Mouse (Mus musculus) mature B cell (primary cell): ENCODE measurements around the gene Fth1.

Source experiments
- in situ Hi-C: fragments of 300-500 bp; cut with MboI; formaldehyde crosslinking; loops from 2 replicates; pipeline ENCODE4 v1.14.3; 2019

Fth1 gene

DNA sequence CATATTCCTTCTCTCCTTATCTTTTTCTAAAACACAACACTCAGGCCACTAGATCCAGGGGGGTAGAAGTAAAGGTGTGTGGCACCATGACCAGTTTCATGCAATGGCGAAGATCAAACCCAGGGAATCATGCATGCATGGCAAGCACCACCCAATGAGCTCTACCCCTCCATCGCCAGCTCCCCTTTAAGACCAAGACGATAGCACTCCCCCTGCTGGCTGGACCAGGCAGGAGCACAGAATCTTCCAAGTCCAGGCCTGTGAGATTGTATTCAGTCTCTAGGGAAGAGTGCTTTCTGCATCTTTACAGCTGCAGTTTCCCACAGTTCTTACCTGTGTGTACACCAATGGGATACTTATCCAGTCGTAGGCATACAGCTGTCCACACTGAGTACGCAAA lies 10.9 kb downstream of the Fth1 start:
- in situ Hi-C loops: loop anchor here (5.0 kb wide), 2 partner anchors 41 to 74 kb away; no protein-coding TSS in a partner anchor

DNA sequence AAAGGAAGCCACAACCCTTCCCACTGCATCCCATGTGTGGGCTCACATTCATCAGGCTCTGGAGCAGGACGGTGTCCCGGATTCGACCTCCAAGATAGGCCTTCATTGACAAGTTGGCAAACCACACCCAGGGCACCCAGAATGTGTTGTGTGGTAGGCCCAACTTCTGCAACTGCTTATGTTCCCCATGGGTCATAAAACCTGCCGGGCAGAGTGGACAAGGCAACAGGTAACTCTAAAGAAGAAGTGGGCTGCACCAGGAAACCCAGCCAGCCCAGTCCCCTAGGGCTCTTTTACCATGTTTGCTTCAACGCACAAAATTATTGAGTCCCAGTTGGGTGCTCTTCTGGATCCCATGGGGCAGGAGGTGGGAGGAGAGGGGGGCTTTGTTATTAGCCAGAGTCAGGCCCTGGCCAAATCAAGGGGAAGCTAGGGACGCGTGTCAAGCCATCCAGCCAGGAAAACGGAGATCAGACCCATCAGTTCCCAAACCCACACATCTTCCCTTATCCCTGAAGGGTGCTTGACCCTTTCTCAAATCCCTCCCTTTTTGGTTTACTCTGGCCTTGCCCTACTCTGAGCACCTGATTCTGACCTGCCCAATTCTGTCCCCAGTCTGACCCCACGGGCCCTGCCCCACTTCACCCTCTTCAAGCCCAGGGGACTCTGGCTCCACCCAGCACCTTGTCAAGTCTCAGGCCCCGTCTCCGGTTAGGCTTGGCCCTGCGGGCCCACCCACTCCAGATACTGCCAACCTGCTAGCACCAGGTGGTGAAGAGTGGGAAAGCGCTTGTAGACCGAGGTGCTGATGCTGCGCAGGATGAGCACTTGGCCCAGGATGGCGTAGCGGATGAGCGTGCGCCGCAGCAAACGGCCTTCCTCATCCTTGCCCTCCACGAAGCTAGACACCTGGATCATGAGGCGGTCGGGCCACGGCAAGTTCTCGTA lies 11.9 kb downstream of the Fth1 start:
- in situ Hi-C loops: loop anchor here (5.0 kb wide), 2 partner anchors 40 to 75 kb away; no protein-coding TSS in a partner anchor

DNA sequence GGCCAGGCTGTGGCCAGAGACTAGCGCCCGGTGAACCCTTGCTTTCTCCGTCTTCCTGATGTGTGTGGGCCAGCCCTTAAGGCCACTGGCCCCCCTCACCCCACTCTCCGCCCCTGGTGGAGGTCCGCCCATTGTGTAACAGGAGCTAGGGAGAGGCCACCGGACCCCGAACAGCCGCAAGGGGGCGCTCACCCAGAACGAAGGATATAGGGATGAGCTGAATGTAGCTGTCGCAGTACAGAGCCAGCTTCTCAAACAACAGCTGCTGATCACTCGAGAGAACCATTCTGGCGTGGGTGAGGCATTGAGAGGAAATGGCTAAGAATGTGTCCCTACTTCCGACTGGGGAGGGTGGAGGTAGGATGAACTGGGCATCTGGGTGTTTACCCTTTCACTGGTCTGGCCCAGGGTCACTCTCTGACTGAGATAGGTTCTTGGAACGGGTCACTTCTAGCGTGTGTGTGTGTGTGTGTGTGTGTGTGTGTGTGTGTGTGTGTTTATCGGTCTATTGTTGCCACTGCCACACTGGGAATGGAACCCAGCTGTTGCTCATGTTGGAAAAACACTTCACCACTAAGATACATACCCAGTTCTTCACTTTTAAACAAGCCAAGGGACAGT lies 12.7 kb downstream of the Fth1 start:
- in situ Hi-C loops: loop anchor here (5.0 kb wide), 2 partner anchors 39 to 76 kb away; no protein-coding TSS in a partner anchor

DNA sequence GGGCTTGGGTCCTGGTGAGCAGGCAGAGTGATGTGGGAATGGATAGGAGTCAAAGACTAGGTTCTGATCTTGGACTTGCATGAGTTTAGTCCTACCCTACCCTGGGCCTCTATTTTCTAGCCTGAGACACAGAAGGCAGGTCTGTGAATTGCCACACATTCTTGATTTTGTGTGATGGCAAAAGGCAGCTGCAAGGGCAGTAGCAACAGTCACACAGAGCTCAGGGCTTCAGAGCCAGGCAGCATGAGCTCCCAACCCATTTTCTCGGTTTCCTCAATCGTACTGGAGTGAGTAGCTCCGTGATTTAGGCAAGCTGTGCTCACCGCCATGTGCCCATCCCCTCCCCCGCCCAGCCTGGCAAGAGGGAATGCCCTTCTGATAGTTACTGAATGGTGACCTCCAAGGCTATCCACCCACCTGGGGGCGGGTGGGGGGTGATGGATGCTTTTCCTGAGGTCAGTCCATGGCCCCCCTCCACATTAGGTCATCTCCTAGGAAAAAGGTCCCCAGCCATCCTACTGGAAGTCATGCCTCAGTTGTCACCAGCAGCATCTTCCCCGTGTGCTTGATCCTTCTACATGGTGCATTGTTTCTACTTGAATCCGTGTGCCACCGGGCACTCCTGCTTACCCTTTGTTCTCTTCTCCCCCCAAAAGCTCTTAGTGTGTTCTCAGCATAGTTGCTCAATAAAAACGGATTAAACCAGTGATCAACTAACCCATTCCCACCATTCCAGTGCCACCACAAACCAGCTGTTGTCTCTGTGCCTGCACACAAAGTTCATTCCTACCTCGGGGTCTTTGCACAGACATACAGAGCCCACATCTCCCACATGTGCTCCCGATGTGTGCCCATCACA lies 17.0 kb downstream of the Fth1 start:
- in situ Hi-C loops: no loop called here

DNA sequence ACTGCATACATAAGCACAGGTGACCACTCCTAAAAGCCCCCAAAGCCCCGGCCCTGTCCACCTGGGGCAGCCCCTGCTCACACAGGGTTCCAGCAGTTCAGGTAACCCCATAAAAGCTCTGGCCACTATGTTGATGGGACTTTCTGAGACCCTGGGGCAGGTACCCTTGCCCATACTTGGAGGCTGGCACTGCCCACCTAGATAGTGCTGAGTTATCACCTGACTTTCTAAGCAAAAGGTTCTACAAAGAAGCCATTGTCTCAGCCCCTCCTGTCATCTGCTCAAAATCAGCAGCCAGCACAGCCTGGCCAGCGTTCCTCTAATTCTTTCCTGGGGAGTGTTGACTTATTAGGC lies 17.6 kb downstream of the Fth1 start:
- in situ Hi-C loops: no loop called here

DNA sequence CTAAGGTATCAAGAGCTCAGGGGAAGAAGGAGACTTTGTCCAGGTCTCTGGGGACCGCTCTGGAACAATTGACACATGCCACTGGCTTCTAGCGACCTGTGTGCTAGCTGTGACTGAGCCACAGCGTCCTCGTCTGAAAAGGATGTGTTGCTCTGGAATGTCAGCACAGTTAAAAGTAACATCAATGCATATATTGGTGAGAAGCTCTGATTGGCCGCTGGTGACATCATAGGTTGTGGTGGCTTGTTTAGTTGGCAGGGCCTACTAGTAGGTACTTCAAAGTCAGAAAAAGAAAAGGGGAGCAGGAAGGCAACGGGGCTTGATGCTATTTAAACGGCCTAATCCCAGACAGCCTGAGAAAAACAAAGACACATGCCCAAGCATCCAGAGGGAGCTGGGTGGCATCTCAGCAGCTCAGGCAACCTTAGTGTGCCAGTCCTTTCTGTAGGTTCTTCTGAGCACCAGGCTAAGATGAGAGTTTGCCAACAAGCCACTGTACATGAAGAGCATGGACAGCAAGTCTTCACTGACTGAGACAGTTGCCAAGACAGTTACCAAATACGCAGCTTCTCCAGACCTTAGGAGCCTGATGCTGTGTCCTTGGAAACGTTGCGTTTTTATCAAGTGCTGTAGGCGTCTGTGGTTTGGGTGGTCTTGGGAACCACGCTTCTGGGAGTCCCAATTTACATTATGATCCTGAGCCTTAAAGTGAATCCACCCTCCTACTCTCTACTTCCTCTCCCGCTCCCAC lies 18.5 kb downstream of the Fth1 start:
- in situ Hi-C loops: no loop called here

DNA sequence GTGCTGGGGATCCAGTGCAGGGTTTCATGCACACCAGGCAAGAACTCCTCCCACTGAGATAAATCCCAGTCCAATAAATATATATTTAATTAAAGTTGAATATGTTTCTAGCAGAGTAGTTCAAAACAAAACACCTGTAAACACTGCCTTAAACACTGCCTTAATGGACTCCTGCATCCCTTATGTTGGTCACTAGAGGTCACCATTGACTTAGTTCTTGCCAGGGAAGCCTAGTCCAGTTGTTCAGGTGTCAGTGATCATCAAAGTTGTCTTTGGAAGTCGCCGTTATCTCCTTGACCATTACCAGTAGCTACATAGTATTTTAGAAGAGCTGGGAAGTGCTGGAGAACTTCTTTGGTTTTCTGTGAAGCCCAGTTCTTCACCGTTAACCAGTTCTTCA lies 19.9 kb downstream of the Fth1 start:
- in situ Hi-C loops: loop anchor here (25.0 kb wide), 1 partner anchor 187 kb away; the partner anchor contains the start of gene Fads1

DNA sequence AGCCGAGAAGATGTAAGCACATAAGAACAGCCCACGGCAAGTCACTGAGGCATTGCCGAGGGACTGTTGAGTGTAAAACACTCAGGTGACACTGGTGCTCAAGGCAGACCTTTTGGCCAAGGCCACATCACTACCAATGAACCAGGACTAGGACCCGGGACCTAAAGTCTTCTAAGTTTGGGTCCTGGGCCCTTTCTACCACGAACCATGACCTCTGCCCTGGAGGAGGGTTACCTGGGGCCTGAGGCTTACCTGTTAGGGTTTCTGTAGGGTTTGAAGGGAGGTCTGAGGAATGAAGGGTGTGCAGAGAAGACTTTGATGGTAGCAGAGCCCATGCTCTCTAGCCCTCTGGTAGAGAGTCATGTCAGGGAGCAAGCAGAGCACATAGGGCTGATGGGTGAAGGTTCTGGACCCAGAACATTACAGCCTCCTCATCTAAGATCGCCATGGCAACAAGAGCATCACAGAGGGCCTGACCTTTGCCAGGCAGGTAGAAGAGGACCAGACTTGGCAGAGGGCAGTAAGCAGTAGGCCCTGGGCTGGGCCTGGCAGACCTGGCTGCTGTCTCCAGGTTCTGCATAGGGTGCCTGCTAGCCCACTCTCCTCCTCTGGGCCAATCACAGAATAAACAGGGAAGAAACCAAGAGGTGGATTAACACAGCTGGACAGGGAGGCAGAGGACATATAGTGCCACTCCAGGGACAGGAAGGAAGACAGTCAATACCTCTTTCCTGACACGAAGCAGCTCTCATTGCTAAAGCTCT lies 21.0 kb downstream of the Fth1 start, which contains the start of the genes Best1 and Rab3il1:
Best1 (minus strand) TSS at position 428 of the 764 bp plus-strand sequence.
Rab3il1 (plus strand) TSS at position 464 of the 764 bp plus-strand sequence.
- in situ Hi-C loops: loop anchor here (25.0 kb wide), 1 partner anchor 186 kb away; the partner anchor contains the start of gene Fads1

DNA sequence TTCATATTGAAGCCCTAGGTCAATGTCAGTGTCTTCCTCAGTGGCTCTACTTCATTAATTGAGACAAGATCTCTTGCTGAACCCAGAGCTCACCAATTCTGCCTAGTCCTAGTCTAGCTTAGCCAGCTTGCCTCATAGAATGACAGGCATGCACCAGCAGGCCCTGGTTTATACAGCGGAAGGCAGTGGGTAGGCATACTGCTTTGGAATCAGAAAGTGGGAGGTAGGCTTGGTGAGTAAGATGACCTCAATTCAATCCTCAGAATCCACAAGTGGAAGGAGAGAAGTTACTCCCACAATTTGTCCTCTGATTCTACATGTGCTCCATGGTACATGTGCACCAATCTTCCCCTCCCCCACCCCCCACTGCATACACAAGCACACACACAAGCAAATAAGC lies 23.3 kb downstream of the Fth1 start:
- in situ Hi-C loops: loop anchor here (25.0 kb wide), 1 partner anchor 184 kb away; the partner anchor contains the start of gene Fads1

DNA sequence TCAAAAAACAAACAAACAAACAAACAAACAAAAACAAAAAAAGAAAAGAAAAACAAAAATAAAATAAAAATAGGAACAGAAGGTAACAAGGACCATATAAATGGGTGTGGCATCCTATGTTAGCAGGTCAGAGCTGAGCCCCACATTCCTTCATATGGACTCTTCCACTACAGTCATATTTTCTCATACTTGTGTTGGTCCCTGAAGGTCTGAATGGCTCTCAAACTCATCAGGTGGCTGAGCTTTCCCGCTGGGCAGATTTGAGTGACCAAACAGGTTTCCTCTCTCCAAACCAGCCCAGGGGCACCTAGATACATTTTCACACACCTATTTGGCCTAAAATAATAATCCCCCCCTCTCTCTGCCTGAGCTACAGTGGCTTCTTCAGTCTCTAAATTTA lies 31.0 kb downstream of the Fth1 start:
- in situ Hi-C loops: loop anchor here (25.0 kb wide), 1 partner anchor 176 kb away; the partner anchor contains the start of gene Fads1

DNA sequence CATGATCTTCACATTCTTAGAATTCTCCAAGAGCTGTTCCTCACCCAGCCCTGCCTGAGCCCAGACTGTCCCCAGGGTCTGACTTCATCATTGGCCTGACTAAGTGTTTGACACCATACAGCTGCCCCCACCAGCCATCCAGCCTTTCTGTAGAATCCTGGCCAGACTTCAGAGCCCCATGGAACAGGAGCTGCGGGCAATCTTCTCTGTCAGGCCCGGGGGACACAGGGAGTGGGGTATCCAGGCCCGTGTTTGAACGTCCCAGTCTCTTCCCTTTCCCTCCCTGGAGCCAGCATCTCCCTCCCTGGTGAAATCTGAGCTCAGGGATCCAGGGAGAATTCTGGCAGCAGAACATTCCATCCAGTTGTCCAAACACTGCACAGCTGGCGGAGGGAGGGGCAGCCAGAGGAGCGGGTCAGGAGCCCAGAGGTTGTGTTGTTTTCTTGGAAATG lies 32.5 kb downstream of the Fth1 start:
- in situ Hi-C loops: loop anchor here (25.0 kb wide), 1 partner anchor 174 kb away; the partner anchor contains the start of gene Fads1

DNA sequence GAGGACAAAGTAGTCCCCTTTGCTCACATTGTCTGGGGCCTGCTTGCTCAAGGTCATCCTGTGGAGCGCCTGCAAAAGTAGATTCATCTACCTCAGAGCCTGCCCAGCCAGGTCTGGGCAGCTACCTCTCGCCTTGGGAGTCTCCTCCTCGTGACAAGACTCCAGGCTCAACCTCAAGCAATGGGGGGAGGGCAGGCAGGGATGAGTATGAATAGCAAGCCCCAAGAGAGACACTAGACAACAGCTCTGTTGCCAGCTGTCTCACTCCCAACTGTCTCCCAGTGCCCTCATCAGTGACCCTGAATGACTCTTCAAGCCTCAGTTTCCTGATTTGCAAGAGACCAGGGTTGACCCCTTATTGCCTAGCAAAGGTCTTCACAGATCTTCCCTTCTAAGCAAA lies 33.0 kb downstream of the Fth1 start:
- in situ Hi-C loops: loop anchor here (25.0 kb wide), 1 partner anchor 174 kb away; the partner anchor contains the start of gene Fads1

DNA sequence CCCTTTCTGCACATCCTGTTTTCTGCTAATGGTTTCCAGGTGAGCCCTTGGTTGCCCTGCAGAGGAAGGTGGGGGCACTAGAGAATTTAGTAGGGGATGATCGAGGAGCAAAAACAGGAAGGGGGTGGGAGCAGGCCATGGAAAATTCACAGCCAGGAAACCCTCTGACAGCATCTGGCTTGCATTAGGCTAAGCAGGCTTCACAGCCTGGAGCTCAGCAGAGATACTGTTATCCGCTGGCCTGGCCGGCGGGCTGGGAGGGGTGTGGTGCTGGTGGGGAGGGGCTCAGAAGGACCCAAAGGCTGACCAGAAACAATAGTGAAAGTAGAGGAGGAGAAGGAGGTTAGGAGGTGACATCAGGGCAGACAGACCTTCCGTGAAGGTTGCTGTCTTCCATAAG lies 33.5 kb downstream of the Fth1 start:
- in situ Hi-C loops: loop anchor here (25.0 kb wide), 1 partner anchor 173 kb away; the partner anchor contains the start of gene Fads1

DNA sequence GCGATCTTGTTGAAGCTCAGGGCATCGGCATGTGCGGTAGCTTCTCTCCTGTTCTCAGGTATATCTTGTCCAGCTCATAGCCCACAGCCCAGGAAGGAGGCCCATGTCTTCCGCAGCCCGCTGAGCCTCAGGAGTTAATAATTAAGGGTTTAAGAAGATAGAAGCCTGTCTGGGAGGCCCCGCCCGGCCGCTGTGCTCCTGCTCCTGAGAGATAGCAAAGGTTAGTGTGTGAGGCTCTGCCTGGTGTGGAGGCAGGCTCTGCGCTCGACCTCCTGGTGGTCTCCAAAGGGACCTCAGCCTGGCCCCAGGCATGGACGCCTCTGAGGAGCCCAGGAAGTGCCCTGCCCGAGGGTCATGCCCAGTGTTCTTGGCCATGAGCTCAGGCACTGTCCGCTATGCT lies 34.4 kb downstream of the Fth1 start:
- in situ Hi-C loops: loop anchor here (25.0 kb wide), 1 partner anchor 172 kb away; the partner anchor contains the start of gene Fads1

DNA sequence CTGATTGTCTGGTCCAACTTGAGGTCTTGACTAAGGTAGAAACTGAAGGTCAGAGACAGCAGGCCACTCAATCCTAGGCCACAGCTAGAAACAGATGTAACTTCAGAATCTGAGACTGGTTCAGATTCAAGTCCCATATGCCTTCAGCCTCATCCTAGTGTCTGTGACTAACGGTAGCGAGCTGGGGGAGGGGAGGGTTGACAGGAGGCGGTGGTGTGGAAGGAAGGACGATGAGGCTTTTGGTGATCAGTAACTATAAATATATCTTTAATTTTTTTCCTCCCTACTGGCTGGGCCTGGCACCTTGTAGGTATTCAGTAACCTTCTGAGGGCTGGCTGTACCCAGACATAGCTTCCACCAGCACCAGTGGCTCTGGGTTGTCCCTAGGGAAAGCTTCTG lies 35.0 kb downstream of the Fth1 start:
- in situ Hi-C loops: loop anchor here (25.0 kb wide), 1 partner anchor 172 kb away; the partner anchor contains the start of gene Fads1

DNA sequence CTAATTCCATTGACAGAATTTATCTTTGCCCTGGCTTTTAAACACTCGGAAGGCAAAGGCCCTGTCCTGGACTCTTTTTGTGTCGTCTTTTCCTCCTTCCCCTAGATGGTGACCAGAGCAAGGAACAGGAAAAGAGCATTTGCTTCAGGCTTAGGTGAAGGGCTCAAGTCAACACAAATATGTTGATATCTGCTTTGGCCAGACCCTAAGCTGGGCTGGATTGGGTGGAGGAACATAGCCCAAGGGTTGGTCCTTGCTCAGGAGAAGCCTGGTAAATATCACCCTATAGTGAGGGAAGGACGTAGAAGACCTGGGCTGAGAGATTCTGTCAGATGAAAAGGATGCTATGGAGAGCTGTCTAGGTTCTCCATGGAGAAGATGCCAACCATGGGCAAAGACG lies 35.8 kb downstream of the Fth1 start:
- in situ Hi-C loops: loop anchor here (25.0 kb wide), 1 partner anchor 171 kb away; the partner anchor contains the start of gene Fads1

DNA sequence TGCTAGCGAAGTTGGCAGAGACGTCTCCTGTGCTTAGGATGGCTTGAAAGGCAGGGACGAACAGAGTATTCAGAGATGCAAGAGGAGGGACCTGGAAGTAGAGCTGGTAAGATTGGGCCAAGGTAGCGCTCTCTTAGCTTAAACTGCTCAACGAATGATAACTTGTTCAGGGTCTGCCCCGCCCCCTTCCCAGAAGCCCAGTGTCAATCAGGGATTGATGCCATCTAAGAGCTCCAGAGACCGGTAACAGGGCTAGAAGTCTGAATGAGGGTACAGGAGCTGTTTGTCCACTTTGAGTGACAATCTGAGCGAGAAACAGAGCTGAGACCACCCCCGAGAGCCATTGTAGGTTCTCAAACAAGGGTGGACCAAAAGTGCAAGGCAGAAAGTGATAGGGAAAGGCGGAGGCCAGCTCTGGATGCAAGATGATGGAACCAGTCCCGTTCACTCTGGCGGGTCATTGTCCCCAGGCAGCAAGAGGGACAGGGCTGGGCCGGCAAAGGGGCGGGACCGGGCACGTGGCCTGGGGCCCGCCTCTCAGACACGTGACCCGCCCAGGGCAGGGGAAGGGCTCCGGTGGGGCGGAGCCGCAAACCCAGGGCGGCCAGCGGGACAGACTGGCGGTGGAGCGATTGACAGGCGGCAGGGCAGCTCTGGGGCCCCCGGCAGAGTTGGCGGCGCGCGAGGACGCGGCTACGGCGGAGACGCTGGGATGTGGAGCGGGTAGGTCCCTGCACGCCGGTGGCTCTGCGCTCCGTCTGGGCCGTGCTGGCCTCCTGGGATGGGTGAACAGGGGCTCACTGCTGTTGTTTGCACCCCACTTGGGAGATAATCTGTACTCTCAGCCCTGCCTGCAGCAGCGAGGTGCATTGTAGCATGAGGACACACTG lies 37.5 kb downstream of the Fth1 start:
- in situ Hi-C loops: loop anchor here (25.0 kb wide), 1 partner anchor 169 kb away; the partner anchor contains the start of gene Fads1

DNA sequence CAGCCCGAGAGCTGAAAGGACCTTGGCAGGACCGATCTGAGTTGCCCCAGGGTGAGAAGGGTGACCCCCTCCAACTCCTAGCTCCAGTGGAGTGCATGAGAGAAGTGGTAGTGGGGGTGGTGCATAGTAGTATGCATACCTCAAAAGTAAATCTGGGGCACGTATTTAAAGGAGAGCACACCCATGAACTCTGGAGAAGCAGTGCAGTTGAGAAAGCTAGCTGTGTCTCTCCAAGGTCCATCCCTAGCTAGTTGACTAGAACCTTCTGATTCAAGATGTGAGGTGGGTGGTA lies 38.1 kb downstream of the Fth1 start:
- in situ Hi-C loops: loop anchor here (25.0 kb wide), 1 partner anchor 169 kb away; the partner anchor contains the start of gene Fads1
